Mouse (Mus musculus): Measurements from ENCODE around the gene Fmn2. TPM values are rescaled to one million over a fixed set of nuclear protein-coding genes. Genes with fewer than 3 reads are reported as not detected.

Gene Fmn2
- polyA plus RNA-seq, 1 experiment from 2014 or later: 0.10 TPM

- ATAC-seq: no peak
- Histone ChIP-seq H3K9me3 (replicated peaks) (no peaks in the 10 kb centered on the region), H3K27me3 (replicated peaks) (no peaks in the 10 kb centered on the region), H3K4me1 (no peaks in the 10 kb centered on the region), H3K4me2 (no peak overlapping the region), H3K9ac (no peak overlapping the region), H3K4me3 (no peak overlapping the region), H3K27ac (no peak overlapping the region), H3K36me3 (no peaks in the 10 kb centered on the region)
- WGBS (ENCODE audit: insufficient replicate concordance): 48% methylated on average over 4 of the region's 4 CpGs
These were observed 175.6 kb downstream of the Fmn2 start for GRCm38 (mm10) chr1:174677211-174677610.

- 54% methylated on average over 2 of the region's 2 CpGs for WGBS (ENCODE audit: insufficient replicate concordance)
- ATAC-seq: no peak
- H3K36me3 ChIP-seq: no peaks in the 10 kb centered on the region
- H3K27ac ChIP-seq: no peak overlapping the region
- no peaks in the 10 kb centered on the region for H3K27me3 ChIP-seq (replicated peaks)
- no peaks in the 10 kb centered on the region for H3K4me1 ChIP-seq
- H3K4me2 ChIP-seq: no peak overlapping the region
- no peak overlapping the region for H3K9ac ChIP-seq
- H3K9me3 ChIP-seq (replicated peaks): no peaks in the 10 kb centered on the region
- H3K4me3 ChIP-seq: no peak overlapping the region
These were observed 187.7 kb downstream of the Fmn2 start for GRCm38 (mm10) chr1:174689301-174689700.

- H3K9me3 ChIP-seq (replicated peaks): no peaks in the 10 kb centered on the region
- no peak for ATAC-seq
- no peaks in the 10 kb centered on the region for H3K27me3 ChIP-seq (replicated peaks)
- H3K4me3 ChIP-seq: no peak overlapping the region
- no peak overlapping the region for H3K27ac ChIP-seq
- no peaks in the 10 kb centered on the region for H3K36me3 ChIP-seq
- WGBS (ENCODE audit: insufficient replicate concordance): 84% methylated on average over 5 of the region's 5 CpGs
- H3K9ac ChIP-seq: no peak overlapping the region
- H3K4me1 ChIP-seq: no peaks in the 10 kb centered on the region
- no peak overlapping the region for H3K4me2 ChIP-seq
These were observed 199.2 kb downstream of the Fmn2 start for GRCm38 (mm10) chr1:174700871-174701270.

- no peak overlapping the region for H3K4me3 ChIP-seq
- H3K27ac ChIP-seq: no peak overlapping the region
- H3K36me3 ChIP-seq: no peaks in the 10 kb centered on the region
- no peaks in the 10 kb centered on the region for H3K9me3 ChIP-seq (replicated peaks)
- H3K27me3 ChIP-seq (replicated peaks): no peaks in the 10 kb centered on the region
- H3K4me2 ChIP-seq: no peak overlapping the region
- H3K4me1 ChIP-seq: no peaks in the 10 kb centered on the region
- 71% methylated on average over 5 of the region's 5 CpGs for WGBS (ENCODE audit: insufficient replicate concordance)
- no peak for ATAC-seq
- no peak overlapping the region for H3K9ac ChIP-seq
These were observed 200.2 kb downstream of the Fmn2 start for GRCm38 (mm10) chr1:174701835-174702234.

GRCm38 (mm10) chr1:174703909-174704308 lies 202.3 kb downstream of the Fmn2 start:
- Histone ChIP-seq H3K4me3 (no peak overlapping the region), H3K4me1 (no peaks in the 10 kb centered on the region), H3K36me3 (no peaks in the 10 kb centered on the region), H3K4me2 (no peak overlapping the region), H3K9me3 (replicated peaks) (no peaks in the 10 kb centered on the region), H3K27ac (no peak overlapping the region), H3K9ac (no peak overlapping the region), H3K27me3 (replicated peaks) (no peaks in the 10 kb centered on the region)
- 56% methylated on average over 1 of the region's 1 CpGs for WGBS (ENCODE audit: insufficient replicate concordance)
- no peak for ATAC-seq

GRCm38 (mm10) chr1:174719729-174720458 lies 218.3 kb downstream of the Fmn2 start:
- no peak overlapping the region for H3K4me2 ChIP-seq
- no peaks in the 10 kb centered on the region for H3K4me1 ChIP-seq
- H3K9me3 ChIP-seq (replicated peaks): no peaks in the 10 kb centered on the region
- no peak overlapping the region for H3K4me3 ChIP-seq
- no peak for ATAC-seq
- 79% methylated on average over 12 of the region's 12 CpGs for WGBS (ENCODE audit: insufficient replicate concordance)
- no peaks in the 10 kb centered on the region for H3K27me3 ChIP-seq (replicated peaks)
- H3K9ac ChIP-seq: no peak overlapping the region
- H3K36me3 ChIP-seq: no peaks in the 10 kb centered on the region
- no peak overlapping the region for H3K27ac ChIP-seq

GRCm38 (mm10) chr1:174728771-174729170 lies 227.1 kb downstream of the Fmn2 start:
- Histone ChIP-seq H3K9me3 (replicated peaks) (no peaks in the 10 kb centered on the region), H3K9ac (no peak overlapping the region), H3K27me3 (replicated peaks) (no peaks in the 10 kb centered on the region), H3K27ac (no peak overlapping the region), H3K36me3 (no peaks in the 10 kb centered on the region), H3K4me1 (no peaks in the 10 kb centered on the region), H3K4me3 (no peak overlapping the region), H3K4me2 (no peak overlapping the region)
- WGBS (ENCODE audit: insufficient replicate concordance): 52% methylated on average over 3 of the region's 3 CpGs
- no peak for ATAC-seq

- H3K9ac ChIP-seq: no peak overlapping the region
- H3K27ac ChIP-seq: no peak overlapping the region
- WGBS (ENCODE audit: insufficient replicate concordance): 55% methylated on average over 6 of the region's 6 CpGs
- no peaks in the 10 kb centered on the region for H3K27me3 ChIP-seq (replicated peaks)
- H3K4me2 ChIP-seq: no peak overlapping the region
- no peaks in the 10 kb centered on the region for H3K36me3 ChIP-seq
- no peak overlapping the region for H3K4me3 ChIP-seq
- H3K4me1 ChIP-seq: no peaks in the 10 kb centered on the region
- 0 out of 2 replicates have a peak, but pooled peaks cover 4% of the 10 kb centered on the region for H3K9me3 ChIP-seq (replicated peaks)
- ATAC-seq: no peak
These were observed 231.1 kb downstream of the Fmn2 start for GRCm38 (mm10) chr1:174732715-174733114.

GRCm38 (mm10) chr1:174738958-174739357 lies 237.3 kb downstream of the Fmn2 start:
- Histone ChIP-seq H3K9me3 (replicated peaks) (0 out of 2 replicates have a peak, but pooled peaks cover 4% of the 10 kb centered on the region), H3K4me2 (no peak overlapping the region), H3K27me3 (replicated peaks) (no peaks in the 10 kb centered on the region), H3K36me3 (no peaks in the 10 kb centered on the region), H3K9ac (no peak overlapping the region), H3K27ac (no peak overlapping the region), H3K4me3 (no peak overlapping the region), H3K4me1 (no peaks in the 10 kb centered on the region)
- no peak for ATAC-seq
- WGBS (ENCODE audit: insufficient replicate concordance): 66% methylated on average over 8 of the region's 8 CpGs

GRCm38 (mm10) chr1:174742667-174743066 lies 241.0 kb downstream of the Fmn2 start:
- WGBS (ENCODE audit: insufficient replicate concordance): 62% methylated on average over 2 of the region's 2 CpGs
- ATAC-seq: no peak

GRCm38 (mm10) chr1:174748520-174748919 lies 246.9 kb downstream of the Fmn2 start:
- H3K27ac ChIP-seq: no peak overlapping the region
- no peak overlapping the region for H3K9ac ChIP-seq
- no peaks in the 10 kb centered on the region for H3K9me3 ChIP-seq (replicated peaks)
- no peaks in the 10 kb centered on the region for H3K4me1 ChIP-seq
- no peak overlapping the region for H3K4me2 ChIP-seq
- no peak for ATAC-seq
- no peaks in the 10 kb centered on the region for H3K36me3 ChIP-seq
- H3K4me3 ChIP-seq: no peak overlapping the region
- 76% methylated on average over 4 of the region's 4 CpGs for WGBS (ENCODE audit: insufficient replicate concordance)
- H3K27me3 ChIP-seq (replicated peaks): no peaks in the 10 kb centered on the region

More at GRCm38 (mm10) chr1:174742667-174743066, 241.0 kb downstream of the Fmn2 start:
- no peaks in the 10 kb centered on the region for H3K4me1 ChIP-seq
- no peaks in the 10 kb centered on the region for H3K27me3 ChIP-seq (replicated peaks)
- no peak overlapping the region for H3K4me3 ChIP-seq
- H3K4me2 ChIP-seq: no peak overlapping the region
- H3K27ac ChIP-seq: no peak overlapping the region
- H3K9ac ChIP-seq: no peak overlapping the region
- no peaks in the 10 kb centered on the region for H3K36me3 ChIP-seq
- H3K9me3 ChIP-seq (replicated peaks): no peaks in the 10 kb centered on the region

GRCm38 (mm10) chr1:174750893-174751461 lies 249.4 kb downstream of the Fmn2 start:
- Histone ChIP-seq H3K4me3 (no peak overlapping the region), H3K27ac (no peak overlapping the region), H3K27me3 (replicated peaks) (no peaks in the 10 kb centered on the region), H3K9ac (no peak overlapping the region), H3K9me3 (replicated peaks) (no peaks in the 10 kb centered on the region), H3K4me1 (no peaks in the 10 kb centered on the region), H3K36me3 (no peaks in the 10 kb centered on the region), H3K4me2 (no peak overlapping the region)
- no peak for ATAC-seq
- WGBS (ENCODE audit: insufficient replicate concordance): 37% methylated on average over 3 of the region's 3 CpGs
